Mouse (Mus musculus) layer of hippocampus, postnatal 10 days (tissue): ENCODE data around the gene Klc3. TPM values are rescaled to one million over a fixed set of nuclear protein-coding genes. Genes with fewer than 3 reads are reported as not detected.
A peak's percentile ranks its signal among the peaks of the same experiment; 100 is the strongest.

Source experiments
- DNase-seq, 2 experiments: peaks; one replicate each; pipeline ENCODE4 v3.0.0; 2021; ENCODE audit warnings: low spot score in 2 of 2
- total RNA-seq, 2 experiments: library from RNA; stranded (reverse); gene quantifications; 2 replicates each; pipeline ENCODE4 v1.2.3; 2021

The Klc3 gene
- total RNA-seq, 2 experiments from 2014 or later, result 1.7 to 1.8 TPM

- DNase-seq, result no peak
These were observed 7.0 kb upstream of the Klc3 start for GRCm38 (mm10) chr7:19410766-19411344.

DNA sequence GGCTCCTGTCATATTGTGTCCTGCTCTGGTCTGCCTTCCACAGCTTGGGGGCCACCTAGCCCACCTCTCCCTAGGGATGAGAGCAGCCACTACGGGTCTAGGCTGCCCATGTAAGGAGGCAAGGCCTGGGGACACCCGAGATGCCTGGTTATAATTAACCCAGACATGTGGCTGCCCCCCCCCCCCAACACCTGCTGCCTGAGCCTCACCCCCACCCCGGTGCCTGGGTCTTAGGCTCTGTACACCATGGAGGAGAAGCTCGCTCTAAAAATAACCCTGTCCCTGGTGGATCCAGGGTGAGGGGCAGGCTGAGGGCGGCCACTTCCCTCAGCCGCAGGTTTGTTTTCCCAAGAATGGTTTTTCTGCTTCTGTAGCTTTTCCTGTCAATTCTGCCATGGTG, 5.8 kb upstream of the Klc3 start:
- DNase-seq, result no peak

- DNase-seq, result peak; percentile 87 to 89
These were observed 1.5 kb upstream of the Klc3 start for GRCm38 (mm10) chr7:19405417-19405816.

DNA sequence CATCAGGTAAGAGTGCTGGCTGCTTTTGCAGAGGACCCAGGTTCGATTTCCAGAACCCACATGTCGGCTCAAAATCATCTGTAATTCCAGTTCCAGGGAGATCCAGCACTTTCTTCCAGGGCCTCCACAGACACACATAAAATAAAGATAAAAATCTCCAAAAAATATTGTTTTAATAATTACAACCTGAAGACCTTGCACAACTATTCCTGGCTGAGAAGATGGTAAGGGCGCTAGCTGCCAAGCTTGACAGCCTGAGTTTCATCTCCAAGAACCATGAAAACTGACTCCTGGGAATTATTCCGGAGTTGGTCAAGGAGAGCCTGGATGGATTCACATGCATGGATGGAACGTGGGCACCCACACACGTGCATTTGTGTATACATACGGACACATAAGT, 572 bp upstream of the Klc3 start, which contains the start of gene Ckm:
Gene Ckm (plus strand): TSS at position 301 of the 400 bp plus-strand sequence.
- DNase-seq, result no peak

- no peak for DNase-seq
These were observed 1.3 kb downstream of the Klc3 start for GRCm38 (mm10) chr7:19402535-19403112.

DNA sequence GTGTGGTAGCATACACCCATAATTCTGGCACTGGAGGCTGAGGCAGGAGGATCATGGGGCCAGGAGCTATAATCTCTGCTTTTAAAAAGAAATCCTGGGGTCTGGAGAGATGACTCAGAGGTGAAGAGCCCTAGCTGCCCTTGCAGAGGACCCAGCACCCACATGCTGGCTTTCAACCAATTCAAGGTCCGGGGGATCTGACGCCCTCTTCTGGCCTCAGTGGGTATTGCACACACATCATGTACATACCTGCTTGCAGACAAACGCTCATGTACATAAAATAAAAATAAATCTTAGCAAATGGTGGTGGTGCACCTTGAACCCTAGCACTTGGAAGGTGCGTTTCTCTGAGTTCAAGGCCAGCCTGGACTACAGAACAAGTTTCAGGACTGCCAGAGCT, 3.0 kb downstream of the Klc3 start:
- no peak for DNase-seq

DNA sequence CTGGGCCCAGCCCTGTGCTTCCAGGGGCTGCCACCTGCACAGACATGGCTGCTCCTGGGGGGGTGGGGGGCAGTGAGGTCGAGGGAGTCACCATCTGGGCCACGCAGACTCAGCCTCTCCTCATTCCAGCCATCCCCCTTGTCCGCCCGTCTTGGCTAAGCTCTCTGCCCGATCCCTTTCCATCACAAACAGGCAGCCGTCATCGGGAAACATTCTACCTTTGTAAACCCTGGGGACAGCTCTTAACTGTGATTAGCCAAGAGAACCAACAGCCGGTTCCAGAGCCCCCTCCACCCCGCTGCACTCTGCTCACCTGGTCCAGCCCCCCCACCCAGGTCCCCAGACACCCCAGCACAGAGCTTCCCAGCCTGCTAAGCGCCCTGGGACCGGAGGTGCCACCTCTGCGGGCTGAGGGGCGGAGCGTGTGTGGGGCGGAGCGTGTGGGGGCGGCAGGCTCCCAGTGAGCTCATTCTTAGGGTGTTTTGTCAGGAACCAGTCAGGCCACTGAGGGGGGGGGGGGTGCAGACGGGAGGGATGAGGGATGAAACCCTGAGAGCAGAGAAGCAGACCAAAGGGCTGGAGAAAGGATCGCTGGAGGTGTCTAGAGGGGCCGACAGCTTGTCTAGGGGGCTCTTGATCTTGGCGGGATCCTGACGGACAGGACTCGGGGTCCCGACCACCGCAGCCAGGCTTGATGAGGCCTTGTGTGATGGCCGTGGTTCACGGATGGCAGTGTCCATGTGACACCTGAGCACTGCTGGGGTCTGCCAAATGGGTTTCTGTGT, 4.2 kb downstream of the Klc3 start:
- DNase-seq, result no peak

GRCm38 (mm10) chr7:19394484-19394883, 9.4 kb downstream of the Klc3 start:
- no peak for DNase-seq

DNA sequence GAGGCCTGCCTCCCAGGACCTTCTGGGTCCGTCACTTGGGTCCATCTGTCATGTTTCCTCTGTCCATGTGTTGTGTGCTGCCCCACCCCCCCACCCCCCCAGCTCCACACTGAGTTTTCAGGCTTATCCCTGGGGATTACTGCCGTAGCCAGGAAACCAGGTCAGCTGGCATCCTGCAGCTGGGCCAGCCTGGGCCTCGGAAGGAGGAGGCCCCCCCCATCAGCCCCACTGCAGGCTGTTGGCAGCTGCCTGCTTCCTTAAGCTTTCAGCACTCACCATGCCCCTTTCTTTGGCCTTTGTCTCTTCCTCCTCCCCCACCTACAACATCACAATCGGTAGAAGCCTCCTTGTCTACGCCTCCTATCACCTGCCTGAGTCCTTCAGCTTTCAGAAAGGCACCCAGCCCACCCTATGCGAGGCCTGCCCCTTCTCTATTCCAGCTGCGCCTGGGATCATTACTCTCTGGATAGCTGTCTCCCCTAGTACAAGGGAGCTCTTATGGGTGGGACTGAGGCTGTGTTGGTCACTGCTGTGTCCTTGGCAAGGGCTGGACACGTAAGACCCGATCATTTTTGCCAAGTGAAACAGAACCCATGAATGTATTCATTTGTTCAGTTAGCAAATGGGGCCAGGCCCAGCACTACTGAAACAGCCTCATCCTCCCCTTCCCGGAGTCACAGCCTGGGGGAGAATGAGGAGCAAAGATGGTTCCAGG, 15.0 kb downstream of the Klc3 start:
- peak; percentile 47 to 61 for DNase-seq

DNA sequence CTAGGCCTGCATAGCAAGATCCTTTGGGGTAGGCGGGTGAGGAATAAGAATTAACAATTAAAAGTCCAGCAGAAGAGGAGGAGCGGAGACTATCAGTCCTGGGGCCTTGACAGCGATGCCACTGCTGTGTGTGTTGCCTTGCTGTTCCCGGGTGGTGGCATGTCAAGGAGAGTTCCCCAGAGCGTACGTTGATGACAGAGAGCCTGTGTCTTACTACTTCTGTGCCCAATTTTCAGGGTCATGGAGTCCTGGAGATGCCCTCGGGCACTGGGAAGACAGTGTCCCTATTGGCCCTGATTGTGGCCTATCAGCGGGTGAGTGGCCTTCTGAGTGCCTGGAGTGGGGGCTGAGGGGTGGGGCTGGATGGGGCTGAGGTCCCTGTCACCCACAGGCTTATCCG, 20.2 kb downstream of the Klc3 start:
- DNase-seq, result no peak

GRCm38 (mm10) chr7:19382166-19382541, 21.8 kb downstream of the Klc3 start:
- no peak for DNase-seq

- peak; percentile 99 to 100 for DNase-seq
These were observed 22.3 kb downstream of the Klc3 start, which contains the start of gene Ercc2 for GRCm38 (mm10) chr7:19381377-19382165. Ercc2 (plus strand) TSS chr7:19382010.

DNA sequence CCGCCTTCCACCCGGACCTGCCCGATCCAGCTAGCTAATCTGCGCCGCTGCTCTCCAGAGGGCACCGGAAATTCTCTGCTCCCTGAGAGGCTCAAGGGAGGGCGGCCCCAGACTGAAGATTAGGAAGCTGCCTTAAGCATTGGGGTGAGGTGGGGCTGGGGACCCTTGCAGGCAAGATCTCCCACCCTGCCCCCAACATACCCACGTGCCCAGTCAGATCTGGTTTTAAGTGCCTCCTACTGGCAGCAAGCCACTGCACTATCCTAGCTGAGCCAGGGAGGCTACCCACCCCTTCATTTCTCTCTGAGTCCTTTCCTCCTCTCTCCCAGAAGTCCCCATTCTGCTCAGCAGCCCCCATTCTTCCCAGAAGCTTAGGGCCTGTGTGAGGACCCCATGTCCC, 25.9 kb downstream of the Klc3 start:
- no peak for DNase-seq

DNA sequence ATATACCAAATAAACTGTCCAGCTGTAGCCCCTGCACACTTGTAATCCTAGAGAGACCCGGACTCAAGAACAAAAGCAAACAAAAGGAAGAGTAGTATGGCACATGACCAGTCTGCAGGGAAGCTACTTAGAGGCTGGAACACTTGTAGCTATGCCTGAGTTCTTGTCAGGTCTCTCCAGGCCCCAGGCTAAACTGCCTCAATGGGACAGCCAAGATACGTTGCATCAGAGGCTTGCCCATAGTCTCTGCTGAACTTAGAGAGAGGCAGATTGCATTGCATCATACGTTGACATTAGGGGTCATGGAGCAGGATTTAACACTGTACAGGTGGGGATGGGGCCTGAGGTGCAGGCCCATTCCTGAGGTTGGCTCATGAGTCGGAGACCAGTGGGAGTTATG, 27.9 kb downstream of the Klc3 start:
- DNase-seq, result no peak

DNA sequence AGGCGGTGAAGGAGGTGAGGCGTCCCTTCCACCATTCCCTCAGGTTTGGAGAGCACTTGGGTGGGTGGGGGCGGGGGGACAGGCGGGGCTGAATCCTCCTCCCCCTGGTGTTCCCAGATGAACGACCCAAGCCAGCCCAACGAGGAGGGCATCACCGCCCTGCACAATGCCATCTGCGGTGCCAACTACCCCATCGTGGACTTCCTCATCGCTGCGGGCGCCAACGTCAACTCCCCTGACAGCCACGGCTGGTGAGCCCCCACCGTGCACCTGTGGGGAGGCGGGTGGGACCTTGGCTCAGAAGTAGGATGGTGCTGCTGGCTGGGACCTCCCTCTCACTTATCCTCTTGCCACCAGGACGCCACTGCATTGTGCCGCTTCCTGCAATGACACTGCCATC, 28.5 kb downstream of the Klc3 start:
- no peak for DNase-seq

DNA sequence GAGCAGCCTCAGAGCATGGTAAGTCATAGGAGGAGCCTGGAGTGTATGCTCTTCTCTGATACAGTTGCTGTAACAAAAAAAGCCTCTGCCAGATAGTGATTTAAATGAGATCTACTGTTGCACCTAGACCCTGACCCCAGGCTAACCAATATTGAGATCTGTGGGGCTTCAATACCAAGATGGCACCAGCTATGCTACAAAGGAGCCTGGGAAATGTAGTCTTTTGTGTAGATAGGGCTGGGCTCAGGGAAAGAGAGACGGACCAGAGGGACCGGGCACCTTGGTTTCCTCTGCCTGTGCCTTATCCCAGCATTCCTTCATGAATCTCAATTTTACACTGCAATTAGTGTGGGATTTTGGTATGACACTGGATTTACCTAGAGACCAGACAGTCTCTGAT, 30.5 kb downstream of the Klc3 start:
- no peak for DNase-seq

DNA sequence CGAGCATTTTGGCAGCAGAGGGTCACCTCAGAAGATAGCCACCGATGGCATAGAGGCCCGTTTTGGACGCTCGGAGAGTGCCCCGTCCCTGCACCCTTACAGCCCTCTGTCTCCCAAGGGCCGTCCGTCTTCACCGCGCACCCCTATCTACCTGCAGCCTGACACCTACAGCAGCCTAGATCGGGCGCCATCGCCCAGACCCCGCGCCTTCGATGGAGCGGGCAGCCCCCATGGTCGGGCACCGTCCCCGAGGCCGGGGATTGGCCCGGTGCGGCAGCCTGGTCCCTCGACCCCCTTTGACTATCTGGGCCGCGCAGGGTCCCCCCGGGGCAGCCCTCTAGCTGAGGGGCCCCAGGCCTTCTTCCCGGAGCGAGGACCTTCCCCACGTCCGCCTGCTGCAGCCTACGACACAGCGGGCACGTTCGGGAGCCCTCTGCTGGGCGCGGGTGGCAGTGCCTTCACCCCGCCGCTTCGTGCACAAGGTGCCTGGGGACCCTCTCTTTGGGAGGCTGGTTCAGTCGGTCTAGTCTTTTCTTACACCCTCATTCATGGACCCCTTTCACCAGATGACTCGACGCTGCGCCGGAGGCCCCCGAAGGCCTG, 34.0 kb downstream of the Klc3 start:
- DNase-seq, result peak; percentile 82 to 87

- no peak for DNase-seq
These were observed 35.5 kb downstream of the Klc3 start for GRCm38 (mm10) chr7:19368380-19368779.

- DNase-seq, result no peak
These were observed 38.5 kb downstream of the Klc3 start for GRCm38 (mm10) chr7:19365376-19365775.

DNA sequence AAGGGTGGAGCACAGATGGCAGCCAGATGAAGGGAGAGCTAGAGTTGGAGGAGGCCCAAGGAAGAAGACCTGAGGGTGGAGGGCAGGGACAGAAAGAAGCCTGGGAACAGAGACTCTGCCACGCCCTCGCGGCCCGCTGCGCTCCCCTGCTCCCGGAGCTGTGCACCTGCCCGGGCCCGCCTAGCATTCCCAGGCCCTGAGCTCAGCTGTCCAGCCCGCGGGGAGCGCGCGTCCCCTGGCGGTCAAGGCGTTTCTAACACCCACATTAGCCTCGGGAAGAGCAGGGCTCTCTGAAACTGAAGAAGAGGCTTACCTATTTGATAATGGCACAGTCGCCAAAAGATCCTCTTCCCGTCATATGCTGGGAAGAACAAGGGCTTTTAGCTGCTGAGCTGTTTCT, 40.0 kb downstream of the Klc3 start:
- peak; percentile 49 to 64 for DNase-seq

- no peak for DNase-seq
These were observed 41.6 kb downstream of the Klc3 start for GRCm38 (mm10) chr7:19362276-19362675.
